Mouse (Mus musculus): ENCODE data around the gene AA792892. TPM values are rescaled to one million over a fixed set of nuclear protein-coding genes. Genes with fewer than 3 reads are reported as not detected.
"Not testable (repeated sequence)": the region's sequence is repeated elsewhere in the genome, so short reads cannot be mapped to it uniquely, and the experiment has no call there.

Gene AA792892
- polyA plus RNA-seq (2014; fragmentation: Nextera tagmentation; extraction: Ambion mirVana), result not detected in 2 replicates

GRCm38 (mm10) chr5:94339449-94339848 is at the start of gene AA792892:
AA792892 (plus strand) TSS chr5:94339749.
- H3K4me3 ChIP-seq (ENCODE audit: low read depth, low read length); DNase-seq (ENCODE audit: low spot score, missing footprints); H3K27ac ChIP-seq (ENCODE audit: low read depth, low read length); H3K9me3 ChIP-seq (ENCODE audit: control insufficient read depth, low read length); H3K4me2 ChIP-seq; H3K4me1 ChIP-seq (ENCODE audit: control insufficient read depth, insufficient read depth, low read length); H3K27me3 ChIP-seq (ENCODE audit: control insufficient read depth, insufficient read depth, low read length); H3K36me3 ChIP-seq (ENCODE audit: control insufficient read depth, insufficient read depth, low read length); H3K9ac ChIP-seq (ENCODE audit: low read length); ATAC-seq (ENCODE audit: low FRiP score): not testable (repeated sequence)
- WGBS, result no CpG with 5 or more reads among the region's 2 CpGs

- H3K36me3 ChIP-seq (ENCODE audit: control insufficient read depth, insufficient read depth, low read length); H3K9ac ChIP-seq (ENCODE audit: low read length); H3K4me2 ChIP-seq; H3K27me3 ChIP-seq (ENCODE audit: control insufficient read depth, insufficient read depth, low read length); DNase-seq (ENCODE audit: low spot score, missing footprints); H3K27ac ChIP-seq (ENCODE audit: low read depth, low read length); ATAC-seq (ENCODE audit: low FRiP score); H3K4me3 ChIP-seq (ENCODE audit: low read depth, low read length); H3K9me3 ChIP-seq (ENCODE audit: control insufficient read depth, low read length); H3K4me1 ChIP-seq (ENCODE audit: control insufficient read depth, insufficient read depth, low read length): not testable (repeated sequence)
- WGBS, result 96% methylated on average over 1 of the region's 1 CpGs
These were observed 32.9 kb upstream of the AA792892 start, which contains the start of gene A430089I19Rik for GRCm38 (mm10) chr5:94306696-94307095. A430089I19Rik (minus strand) TSS chr5:94306796.

DNA sequence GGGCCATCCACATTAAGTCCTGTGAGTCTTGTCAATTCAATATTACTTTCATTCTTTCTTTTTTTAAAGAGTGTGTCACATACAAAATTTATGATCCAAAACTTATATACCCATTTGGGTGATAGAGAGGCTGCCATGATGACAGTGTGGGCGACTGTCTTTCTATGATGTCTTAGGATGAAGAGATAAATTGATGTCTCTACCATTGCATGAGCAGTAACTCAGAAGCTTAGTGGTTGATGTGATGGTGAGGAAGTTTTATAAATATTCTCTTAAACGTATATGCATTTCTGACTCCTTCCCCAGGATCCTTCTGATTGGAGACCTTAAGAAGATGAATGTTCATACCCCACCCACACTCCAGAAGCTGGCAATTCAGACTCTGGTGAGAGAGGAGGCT is 25.4 kb upstream of the AA792892 start, which contains the start of gene Gm6502:
Gene Gm6502 (plus strand): TSS at position 301 of the 400 bp plus-strand sequence.
- H3K4me1 ChIP-seq (ENCODE audit: control insufficient read depth, insufficient read depth, low read length); H3K27me3 ChIP-seq (ENCODE audit: control insufficient read depth, insufficient read depth, low read length); H3K9me3 ChIP-seq (ENCODE audit: control insufficient read depth, low read length); H3K9ac ChIP-seq (ENCODE audit: low read length); H3K36me3 ChIP-seq (ENCODE audit: control insufficient read depth, insufficient read depth, low read length); H3K4me2 ChIP-seq; ATAC-seq (ENCODE audit: low FRiP score); H3K4me3 ChIP-seq (ENCODE audit: low read depth, low read length); DNase-seq (ENCODE audit: low spot score, missing footprints); H3K27ac ChIP-seq (ENCODE audit: low read depth, low read length): not testable (repeated sequence)
- no CpG with 5 or more reads among the region's 2 CpGs for WGBS

Other genes starting within 250 kb of the AA792892 start
- not detected in 2 replicates for gene Gm3106, start 121.7 kb upstream of the AA792892 start, polyA plus RNA-seq (2014; fragmentation: Nextera tagmentation; extraction: Ambion mirVana)
- not detected in 2 replicates for gene A430089I19Rik, start 33.0 kb upstream of the AA792892 start, polyA plus RNA-seq (2014; fragmentation: Nextera tagmentation; extraction: Ambion mirVana)
- not detected in 2 replicates for gene Gm6502, start 25.3 kb upstream of the AA792892 start, polyA plus RNA-seq (2014; fragmentation: Nextera tagmentation; extraction: Ambion mirVana)
- not detected in 2 replicates for gene Gm7682, start 106.0 kb downstream of the AA792892 start, polyA plus RNA-seq (2014; fragmentation: Nextera tagmentation; extraction: Ambion mirVana)
- not detected in 2 replicates for gene Gm3139, start 186.5 kb downstream of the AA792892 start, polyA plus RNA-seq (2014; fragmentation: Nextera tagmentation; extraction: Ambion mirVana)